Mouse (Mus musculus) cortical plate, adult 2 months (tissue): ENCODE measurements at regions not wholly inside any gene's neighbourhood (a gene's known extent, or its start where the extent isn't known, plus 50 kb on each side); places are given as distances from the start of the nearest gene placed in this dataset.

ENCODE experiments used
- H3K27ac ChIP-seq: fragments of 200-500 bp; 2 replicates; pipeline ENCODE4 v1.5.1; 2012; ENCODE audit warnings: low read length, control low read depth, inconsistent platforms; ENCODE audit not compliant: insufficient read depth
- H3K4me1 ChIP-seq: fragments of 200-500 bp; 2 replicates; pipeline ENCODE4 v1.6.1; 2011; ENCODE audit warnings: low read length; ENCODE audit not compliant: control insufficient read depth, insufficient read depth
- H3K4me3 ChIP-seq: fragments of 200-500 bp; 2 replicates; pipeline ENCODE4 v1.5.1; 2011; ENCODE audit warnings: mild to moderate bottlenecking, low read length, control low read depth; ENCODE audit not compliant: insufficient read depth
- CTCF ChIP-seq: fragments of 200-500 bp; IDR thresholded peaks from 2 replicates; pipeline ENCODE4 v1.5.1; 2011; ENCODE audit warnings: mild to moderate bottlenecking, control low read depth, low read length; ENCODE audit not compliant: insufficient read depth; ENCODE audit errors: extremely low read depth
- POLR2A ChIP-seq: fragments of 200-500 bp; IDR thresholded peaks from 2 replicates; pipeline ENCODE4 v1.6.1; 2011; ENCODE audit warnings: mild to moderate bottlenecking, low read length, control low read depth; ENCODE audit not compliant: insufficient read depth; ENCODE audit errors: extremely low read depth

- Histone ChIP-seq H3K4me1 (peaks cover 3% of the 10 kb centered on the region), H3K27ac (no peak overlapping the region), H3K4me3 (no peak overlapping the region)
- TF ChIP-seq POLR2A (no peak), CTCF (no peak)
Measured at GRCm38 (mm10) chr4:153714995-153715645, 232.5 kb upstream of the Ajap1 start.

GRCm38 (mm10) chr4:153717273-153717672 lies 234.7 kb upstream of the Ajap1 start:
- Histone ChIP-seq H3K27ac (no peak overlapping the region), H3K4me3 (no peak overlapping the region), H3K4me1 (peaks cover 3% of the 10 kb centered on the region)
- TF ChIP-seq CTCF: no peak
- TF ChIP-seq POLR2A: no peak

- Histone ChIP-seq H3K4me1 (no peaks in the 10 kb centered on the region), H3K4me3 (no peak overlapping the region), H3K27ac (no peak overlapping the region)
- TF ChIP-seq CTCF (no peak), POLR2A (no peak)
Measured at GRCm38 (mm10) chr4:153724045-153724444, 233.0 kb upstream of the A430005L14Rik start.

- Histone ChIP-seq H3K4me3 (no peak overlapping the region), H3K27ac (no peak overlapping the region)
- TF ChIP-seq CTCF (no peak), POLR2A (no peak)
Measured at GRCm38 (mm10) chr4:153727273-153727672, 229.8 kb upstream of the A430005L14Rik start.

GRCm38 (mm10) chr4:153727896-153728422 lies 229.1 kb upstream of the A430005L14Rik start:
- Histone ChIP-seq H3K4me3 (no peak overlapping the region), H3K4me1 (no peaks in the 10 kb centered on the region), H3K27ac (no peak overlapping the region)
- TF ChIP-seq CTCF: no peak

More at GRCm38 (mm10) chr4:153727273-153727672, 229.8 kb upstream of the A430005L14Rik start:
- H3K4me1 ChIP-seq: no peaks in the 10 kb centered on the region

- TF ChIP-seq POLR2A: no peak
- TF ChIP-seq CTCF: no peak
- no peak overlapping the region for H3K27ac ChIP-seq
Measured at GRCm38 (mm10) chr4:153738088-153738487, 218.9 kb upstream of the A430005L14Rik start.

GRCm38 (mm10) chr4:153742241-153742640 lies 214.8 kb upstream of the A430005L14Rik start:
- H3K27ac ChIP-seq: no peak overlapping the region
- no peaks in the 10 kb centered on the region for H3K4me1 ChIP-seq
- no peak overlapping the region for H3K4me3 ChIP-seq
- TF ChIP-seq CTCF (no peak), POLR2A (no peak)

More at GRCm38 (mm10) chr4:153738088-153738487, 218.9 kb upstream of the A430005L14Rik start:
- Histone ChIP-seq H3K4me1 (no peaks in the 10 kb centered on the region), H3K4me3 (no peak overlapping the region)

GRCm38 (mm10) chr4:153752791-153753190 lies 204.2 kb upstream of the A430005L14Rik start:
- no peak overlapping the region for H3K27ac ChIP-seq
- no peaks in the 10 kb centered on the region for H3K4me1 ChIP-seq
- H3K4me3 ChIP-seq: no peak overlapping the region
- TF ChIP-seq CTCF (no peak), POLR2A (no peak)

GRCm38 (mm10) chr4:153758323-153758722 lies 198.7 kb upstream of the A430005L14Rik start:
- H3K4me3 ChIP-seq: no peak overlapping the region
- no peak for TF ChIP-seq POLR2A
- TF ChIP-seq CTCF: no peak
- H3K27ac ChIP-seq: no peak overlapping the region
- no peaks in the 10 kb centered on the region for H3K4me1 ChIP-seq

GRCm38 (mm10) chr4:153758781-153759180 lies 198.3 kb upstream of the A430005L14Rik start:
- H3K4me3 ChIP-seq: no peak overlapping the region
- no peak overlapping the region for H3K27ac ChIP-seq
- H3K4me1 ChIP-seq: no peaks in the 10 kb centered on the region
- no peak for TF ChIP-seq POLR2A
- no peak for TF ChIP-seq CTCF
